Mouse (Mus musculus) layer of hippocampus, adult 2 months (tissue): Measurements from ENCODE around the gene Mllt6. TPM values are rescaled to one million over a fixed set of nuclear protein-coding genes. Genes with fewer than 3 reads are reported as not detected.
"Not testable (repeated sequence)": the region's sequence is repeated elsewhere in the genome, so short reads cannot be mapped to it uniquely, and the experiment has no call there.

Source experiments
- DNase-seq, 2 experiments: peaks; one replicate each; pipeline ENCODE4 v3.0.0; 2022; ENCODE audit warnings: low spot score in 2 of 2
- H3K27ac ChIP-seq: fragments of 200-600 bp; 2 replicates; pipeline ENCODE4 v1.8.1; 2022
- H3K4me3 ChIP-seq: fragments of 200-600 bp; 2 replicates; pipeline ENCODE4 v1.8.1; 2022; ENCODE audit warnings: mild to moderate bottlenecking
- CTCF ChIP-seq: fragments of 200-600 bp; conservative IDR thresholded peaks from 2 replicates; pipeline ENCODE4 v1.8.1; 2022; ENCODE audit warnings: antibody characterized with exemption, mild to moderate bottlenecking, moderate library complexity
- total RNA-seq, 2 experiments: library from RNA; stranded (reverse); gene quantifications; 2 replicates each; pipeline ENCODE4 v1.2.3; 2021

The Mllt6 gene
- total RNA-seq, 2 experiments from 2014 or later: 122 to 124 TPM

DNA sequence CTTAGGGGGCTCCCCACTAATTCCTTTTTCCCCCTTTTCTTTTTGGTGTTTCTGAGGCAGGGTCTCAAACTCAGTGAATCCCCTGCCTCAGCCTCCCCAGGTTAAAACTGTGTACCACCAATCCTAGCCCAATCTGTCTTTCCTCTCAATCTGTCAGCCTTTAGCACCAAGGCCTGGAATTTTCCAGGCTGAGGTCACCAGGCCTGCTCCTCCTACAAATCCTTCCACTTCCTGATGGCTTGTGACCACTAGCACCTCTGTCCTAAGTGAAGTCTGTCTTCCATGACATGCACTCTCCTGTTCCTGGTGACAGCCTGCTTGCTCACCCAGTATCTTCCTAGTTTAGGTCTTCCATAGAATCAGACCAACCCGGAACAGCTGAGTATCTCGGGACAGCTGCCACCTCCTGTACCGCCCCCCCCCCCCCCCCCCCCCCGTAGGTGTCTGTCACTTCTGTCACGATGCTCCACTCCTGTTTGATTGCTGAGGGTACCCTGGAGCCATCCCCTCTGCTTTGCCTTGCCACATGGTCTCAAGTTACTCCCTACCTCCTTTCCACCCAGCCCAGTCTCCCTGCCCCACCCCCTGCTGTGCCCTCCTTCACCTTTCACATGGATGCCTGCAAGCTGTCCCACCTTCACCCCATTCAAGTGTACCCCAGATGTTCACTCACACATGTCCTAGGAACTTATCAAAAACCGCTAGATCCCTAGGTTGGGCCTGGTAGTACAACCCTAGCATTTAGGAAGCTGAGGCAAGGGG lies 5.8 kb upstream of the Mllt6 start:
- DNase-seq: no peak
- Histone ChIP-seq H3K27ac (no peak overlapping the region), H3K4me3 (no peak overlapping the region)
- no peak for TF ChIP-seq CTCF

DNA sequence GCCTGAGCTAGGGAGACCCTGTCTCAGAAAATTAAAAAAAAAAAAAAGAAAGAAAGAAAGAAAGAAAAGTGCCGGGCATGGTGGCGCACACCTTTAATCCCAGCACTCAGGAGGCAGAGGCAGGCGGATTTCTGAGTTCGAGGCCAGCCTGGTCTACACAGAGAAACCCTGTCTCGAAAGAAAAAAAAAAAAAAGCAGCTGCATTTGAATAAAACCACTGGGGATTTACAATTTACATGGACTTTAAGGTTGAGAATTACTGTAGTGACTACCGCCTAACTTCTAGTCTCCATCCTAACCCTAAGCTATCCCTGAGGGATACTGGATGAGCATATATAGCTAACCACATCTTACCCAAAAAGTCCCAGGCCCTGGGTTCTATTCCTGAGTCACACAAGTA lies 5.2 kb upstream of the Mllt6 start:
- not testable (repeated sequence) for DNase-seq, H3K27ac ChIP-seq, H3K4me3 ChIP-seq

DNA sequence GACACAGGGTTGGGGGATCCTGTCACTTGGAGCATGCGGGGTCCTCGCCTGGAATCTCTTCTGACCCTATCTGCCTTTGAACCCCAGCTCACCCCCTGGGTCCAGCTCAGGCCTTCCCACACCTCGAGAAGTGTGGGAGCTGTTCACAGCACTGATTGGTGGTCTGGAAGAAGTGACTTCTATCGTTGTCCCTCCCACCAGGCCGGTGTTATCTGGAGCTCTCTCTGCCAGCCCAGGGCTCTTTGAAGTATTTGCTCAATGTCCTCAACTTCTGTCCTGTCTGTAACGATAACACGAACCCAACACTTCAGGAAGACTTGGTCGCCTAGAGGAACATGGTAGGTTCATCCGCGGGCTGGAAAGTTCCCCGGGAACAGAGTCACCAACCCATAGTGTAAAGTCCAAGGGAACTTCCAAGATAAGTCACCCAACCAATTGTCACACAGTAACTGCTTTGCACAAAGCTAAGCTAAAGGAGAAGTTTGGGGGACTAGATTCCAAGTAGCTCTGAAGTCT lies 4.4 kb upstream of the Mllt6 start:
- DNase-seq: no peak
- peak overlapping the region; percentile 95; the same call in 1 of the 2 replicates for H3K27ac ChIP-seq
- H3K4me3 ChIP-seq: peak overlapping the region; percentile 73; the same call in 1 of the 2 replicates
- TF ChIP-seq CTCF: no peak

DNA sequence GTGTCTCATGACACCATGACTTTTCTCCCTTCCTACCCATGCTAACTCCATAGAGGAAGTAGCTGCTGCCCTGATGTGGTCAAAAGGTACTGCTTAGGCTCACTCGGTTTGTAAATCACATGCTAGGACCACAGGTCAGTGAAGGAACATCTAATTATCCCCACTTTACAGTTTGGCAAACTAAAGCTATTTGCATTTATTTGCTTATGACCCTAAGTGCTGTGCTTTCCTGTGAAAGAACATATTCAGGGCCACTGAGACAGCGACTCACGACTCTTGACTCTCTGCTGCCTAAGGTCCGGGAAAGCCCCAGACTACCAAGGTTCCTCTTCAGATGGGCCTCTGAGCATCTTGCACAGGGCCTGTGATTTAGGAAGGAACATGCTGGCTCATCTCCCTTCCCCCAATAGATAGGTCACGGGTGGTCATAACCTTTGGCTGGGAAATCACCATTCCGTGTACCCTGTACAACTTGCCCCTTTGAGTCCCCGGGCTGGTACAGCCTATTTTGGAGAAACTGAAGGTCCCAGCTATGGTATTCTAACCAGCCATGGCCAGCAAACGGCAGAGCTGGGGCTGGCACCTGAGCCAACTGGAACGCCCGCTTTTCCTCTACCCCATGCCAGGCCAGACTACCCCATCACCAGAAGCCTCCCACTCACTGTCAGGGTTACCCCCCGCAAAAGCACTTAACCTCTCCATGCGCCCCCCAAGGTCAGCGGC lies 3.8 kb upstream of the Mllt6 start:
- H3K4me3 ChIP-seq: peak overlapping the region; percentile 73
- TF ChIP-seq CTCF: no peak
- DNase-seq: no peak
- H3K27ac ChIP-seq: peak overlapping the region; percentile 95

DNA sequence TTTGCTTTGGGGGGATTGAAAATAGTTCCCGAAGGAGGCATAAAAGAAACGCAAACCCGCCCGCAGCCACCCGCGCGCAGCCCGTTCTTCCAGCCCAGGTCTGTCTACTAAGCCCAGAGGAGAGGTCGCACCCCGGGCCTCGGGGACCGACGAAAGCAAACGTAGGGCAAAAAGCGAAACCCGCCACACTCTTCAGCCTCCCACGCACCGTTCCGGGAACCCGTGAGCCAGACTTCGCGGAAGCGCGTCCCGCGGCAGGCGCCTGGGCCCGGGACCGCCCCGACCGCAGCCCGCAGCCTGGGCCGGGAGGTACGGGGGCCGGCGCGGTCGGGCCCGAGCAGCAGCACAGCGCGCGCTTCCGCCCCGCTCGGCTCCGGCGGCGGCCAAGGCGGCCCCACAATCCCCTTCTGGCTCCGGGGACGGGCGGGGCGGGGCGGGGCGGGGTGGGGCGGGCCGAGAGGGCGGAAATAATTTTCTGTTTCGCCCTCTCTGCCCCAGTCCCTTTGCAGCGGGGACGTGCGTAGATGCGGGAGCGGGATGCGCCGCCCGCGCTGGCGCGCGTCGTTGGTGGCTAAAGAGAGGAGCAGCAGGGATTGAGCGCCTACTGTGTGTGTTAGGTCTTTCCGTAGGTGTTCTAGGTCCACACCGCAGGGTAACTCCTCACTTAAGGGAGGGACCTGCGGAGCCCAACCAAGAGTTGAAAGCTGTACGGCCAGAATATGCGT lies 3.1 kb upstream of the Mllt6 start:
- peak; percentile 73 to 77 for DNase-seq
- Histone ChIP-seq H3K4me3 (peak overlapping the region; percentile 73), H3K27ac (peak overlapping the region; percentile 95)
- no peak for TF ChIP-seq CTCF

DNA sequence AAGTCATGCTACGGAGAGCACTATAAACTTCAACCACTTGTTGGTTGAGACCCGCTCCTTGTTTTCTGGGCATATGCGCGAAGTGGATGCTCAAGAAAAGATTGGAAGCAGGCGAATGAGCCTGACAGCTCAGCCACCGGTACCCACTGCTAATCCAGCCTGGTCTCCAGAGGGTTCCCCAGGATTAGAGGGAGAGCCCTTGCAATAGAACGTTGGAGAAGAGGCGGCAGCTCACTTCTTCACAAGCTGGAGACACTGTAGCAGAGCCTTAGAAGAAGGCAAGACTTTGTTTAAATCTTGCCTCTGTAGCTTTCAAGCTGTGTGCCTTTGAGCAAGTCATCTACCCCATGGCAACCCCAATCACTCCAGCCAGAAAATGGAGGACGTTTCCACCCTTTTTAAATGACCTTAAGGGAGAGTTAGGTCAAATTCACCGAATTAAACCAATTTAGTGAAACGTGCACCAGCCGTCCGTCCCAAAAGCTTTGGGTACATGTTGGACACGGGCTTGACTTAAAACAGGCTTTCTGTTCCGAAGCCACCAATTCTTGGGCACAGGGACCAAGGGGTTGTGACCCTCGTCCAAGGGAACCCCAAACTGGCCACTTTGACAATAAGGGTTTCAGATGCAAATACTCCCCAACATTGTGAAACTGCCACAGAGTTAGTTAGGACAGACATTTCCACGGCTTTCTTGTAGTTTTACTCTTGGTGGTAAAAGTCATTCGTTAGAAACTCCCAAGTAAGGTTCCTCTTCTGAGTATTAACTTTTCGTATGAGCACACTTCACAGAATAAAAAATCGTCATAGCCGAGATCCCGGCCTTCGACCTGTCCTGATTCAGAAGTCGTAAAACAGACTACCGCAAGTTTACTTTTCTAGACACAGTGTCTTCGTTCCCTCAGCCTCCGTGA lies 2.2 kb upstream of the Mllt6 start:
- peak overlapping the region; percentile 73 for H3K4me3 ChIP-seq
- no peak for DNase-seq
- H3K27ac ChIP-seq: peak overlapping the region; percentile 95
- TF ChIP-seq CTCF: no peak

DNA sequence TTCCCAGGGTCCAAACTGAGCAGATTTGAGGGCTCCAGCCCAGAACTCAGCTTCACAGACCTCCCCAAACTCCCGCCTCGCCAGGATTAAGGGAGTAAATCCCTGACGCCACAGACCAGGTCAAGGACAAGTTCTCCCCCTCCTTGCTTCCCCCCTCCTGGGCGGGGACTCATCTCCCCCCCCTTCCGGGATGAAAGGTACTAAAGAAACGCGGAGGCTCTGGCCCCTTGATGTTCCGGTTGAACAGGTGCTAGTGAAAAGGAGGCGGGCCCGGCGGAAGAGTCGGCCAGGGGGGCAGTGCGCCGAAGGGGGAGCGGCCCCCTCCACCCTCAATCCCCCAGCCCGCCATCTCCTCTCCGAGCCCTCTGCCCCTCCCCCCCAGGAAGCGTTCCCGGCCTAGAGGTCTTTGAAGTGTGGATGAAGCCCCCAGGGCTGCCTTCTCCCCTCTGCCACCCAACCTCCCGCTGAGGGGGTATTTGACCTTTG lies 1.5 kb upstream of the Mllt6 start:
- Histone ChIP-seq H3K4me3 (peak overlapping the region; percentile 55), H3K27ac (peak overlapping the region; percentile 74; the same call in 1 of the 2 replicates)
- no peak for TF ChIP-seq CTCF
- DNase-seq: no peak

DNA sequence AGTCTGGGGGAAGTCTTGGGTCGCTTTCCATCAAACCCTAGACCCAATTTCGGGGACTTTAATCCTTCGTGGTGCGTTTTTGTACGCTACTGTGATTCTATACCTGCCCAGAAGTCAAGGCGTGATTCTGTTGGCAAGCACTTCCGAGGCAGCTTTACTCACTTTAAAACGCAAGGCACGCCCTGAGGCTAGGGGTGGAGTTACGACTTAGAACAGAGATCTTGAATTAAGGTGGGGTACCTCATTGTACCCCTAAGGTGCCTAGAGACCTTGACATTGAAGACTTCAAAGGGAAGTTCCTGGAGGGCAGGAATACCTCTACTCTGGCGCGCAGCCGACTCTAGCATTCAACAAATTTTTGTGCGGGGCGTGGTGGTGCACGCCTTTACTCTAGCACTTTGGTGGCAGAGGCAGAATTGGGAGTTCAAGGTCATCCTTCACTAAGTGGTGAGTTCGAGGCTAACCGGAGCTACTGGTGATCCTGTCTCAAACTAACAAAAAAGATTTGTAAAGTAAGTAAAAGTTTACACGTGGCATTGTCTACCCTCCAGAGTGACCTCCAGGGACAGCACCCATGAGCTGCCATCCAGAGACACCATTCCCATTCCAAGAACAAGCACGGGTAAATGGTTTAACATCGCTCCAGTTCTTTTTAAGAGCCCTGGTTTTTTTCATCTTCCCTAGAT lies 864 bp upstream of the Mllt6 start:
- Histone ChIP-seq H3K4me3 (peak overlapping the region; percentile 55), H3K27ac (peak overlapping the region; percentile 74)
- TF ChIP-seq CTCF: no peak
- no peak for DNase-seq

DNA sequence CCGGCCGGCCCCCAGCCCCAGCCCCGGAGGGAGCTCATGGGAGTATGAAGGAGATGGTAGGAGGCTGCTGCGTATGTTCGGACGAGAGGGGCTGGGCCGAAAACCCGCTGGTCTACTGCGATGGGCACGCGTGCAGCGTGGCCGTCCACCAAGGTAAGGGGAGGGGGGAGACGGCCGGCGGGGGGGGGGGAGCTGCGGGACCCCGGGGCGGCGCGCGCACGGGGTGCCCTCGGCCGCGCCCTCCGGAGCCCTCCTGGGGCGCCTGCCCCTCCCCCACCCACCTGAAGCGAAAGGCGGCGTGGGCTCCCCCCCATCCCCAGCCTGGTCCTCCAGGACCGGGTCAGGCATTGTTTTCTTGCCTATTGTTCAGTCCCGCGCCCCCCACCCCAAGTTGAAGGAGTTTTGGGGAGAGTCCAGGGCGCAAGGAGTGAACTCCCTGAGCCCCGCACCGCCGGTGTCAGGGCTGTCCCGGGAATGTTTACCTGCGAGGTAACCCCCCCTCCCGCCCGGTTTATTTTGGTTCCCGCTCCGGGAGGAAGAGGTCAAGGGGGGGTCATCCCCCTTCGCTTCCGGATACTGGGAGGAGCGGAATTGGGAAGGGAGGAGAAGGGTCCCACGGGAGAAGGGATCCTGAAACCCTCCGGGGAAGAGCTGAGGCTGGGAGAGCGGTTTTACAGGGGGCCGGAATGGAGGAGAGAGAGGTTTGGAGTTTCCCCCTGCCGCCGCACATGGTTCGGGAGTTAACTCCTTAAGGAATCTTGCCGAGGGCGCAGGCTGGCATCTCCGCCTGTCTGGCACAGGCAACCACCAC lies 519 bp downstream of the Mllt6 start:
- H3K4me3 ChIP-seq: peak overlapping the region; percentile 76
- peak overlapping the region; percentile 92 for H3K27ac ChIP-seq
- no peak for TF ChIP-seq CTCF
- DNase-seq: no peak

DNA sequence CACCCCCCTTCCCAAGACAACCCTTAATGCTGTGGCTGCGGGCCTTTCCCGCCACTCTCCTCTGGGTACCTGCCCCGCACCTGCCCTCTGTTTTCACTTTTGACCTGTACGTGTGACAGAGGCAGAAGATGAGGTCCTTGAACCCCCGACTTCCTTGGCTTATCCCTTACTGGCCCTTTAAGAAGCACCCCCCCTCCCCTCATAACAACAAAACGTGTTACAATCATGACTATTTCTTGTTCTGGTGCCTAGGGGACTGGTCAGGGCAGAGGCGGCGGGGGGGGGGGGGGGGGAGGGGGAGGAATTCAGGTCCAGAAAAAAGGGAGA lies 1.1 kb downstream of the Mllt6 start:
- peak overlapping the region; percentile 92 for H3K27ac ChIP-seq
- no peak for TF ChIP-seq CTCF
- peak overlapping the region; percentile 76 for H3K4me3 ChIP-seq
- no peak for DNase-seq

DNA sequence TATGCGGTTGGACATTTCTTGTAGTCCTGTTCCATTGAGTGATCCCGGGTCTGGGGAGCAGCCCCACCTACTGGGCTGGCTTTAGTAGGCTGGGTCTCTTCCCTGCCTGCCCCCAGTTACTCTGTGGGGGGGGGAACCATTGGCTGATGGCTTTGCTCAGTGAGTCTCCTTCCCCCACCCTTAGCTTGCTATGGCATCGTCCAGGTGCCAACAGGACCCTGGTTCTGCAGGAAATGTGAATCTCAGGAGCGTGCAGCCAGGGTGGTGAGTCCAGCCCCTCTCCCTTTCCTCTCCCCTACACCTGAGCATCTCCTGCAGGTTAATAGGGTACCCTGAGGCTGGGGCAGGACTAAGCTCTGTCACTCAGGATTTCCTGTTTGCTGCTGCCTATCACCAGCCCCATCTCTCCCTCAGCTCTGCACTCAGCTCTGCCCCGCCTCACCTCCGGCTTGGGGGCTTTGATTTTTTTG lies 1.6 kb downstream of the Mllt6 start:
- no peak overlapping the region for H3K27ac ChIP-seq
- peak overlapping the region; percentile 76 for H3K4me3 ChIP-seq
- no peak for DNase-seq
- peak; percentile 44 for TF ChIP-seq CTCF
